Mouse (Mus musculus) ES-Bruce4 (cell line): ENCODE measurements around the gene Olfml2a. TPM values are rescaled to one million over a fixed set of nuclear protein-coding genes. Genes with fewer than 3 reads are reported as not detected.

ENCODE experiments used
- H3K27ac ChIP-seq: 2 replicates; pipeline ENCODE4 v1.5.1; 2012; ENCODE audit warnings: low read length, inconsistent platforms; ENCODE audit not compliant: insufficient read depth
- H3K27me3 ChIP-seq: 2 replicates; pipeline ENCODE4 v1.6.1; 2012; ENCODE audit warnings: mild to moderate bottlenecking, low read length, inconsistent platforms; ENCODE audit not compliant: control insufficient read depth, poor library complexity, insufficient read depth, severe bottlenecking
- H3K36me3 ChIP-seq: 2 replicates; pipeline ENCODE4 v1.6.1; 2012; ENCODE audit warnings: inconsistent platforms, mild to moderate bottlenecking, low read length, moderate library complexity; ENCODE audit not compliant: control insufficient read depth, poor library complexity, insufficient read depth, severe bottlenecking
- H3K4me1 ChIP-seq: one replicate; pipeline ENCODE4 v1.8.1; 2011; ENCODE audit warnings: low read length; ENCODE audit not compliant: control insufficient read depth, insufficient read depth
- H3K4me3 ChIP-seq: 2 replicates; pipeline ENCODE4 v1.5.1; 2011; ENCODE audit warnings: low read depth, mild to moderate bottlenecking, low read length
- H3K9ac ChIP-seq: 2 replicates; pipeline ENCODE4 v1.6.1; 2012; ENCODE audit warnings: low read depth, mild to moderate bottlenecking, inconsistent platforms; ENCODE audit not compliant: poor library complexity, severe bottlenecking
- H3K9me3 ChIP-seq: replicated peaks from 2 replicates; pipeline ENCODE4 v1.6.1; 2012; ENCODE audit warnings: mild to moderate bottlenecking, low read length, inconsistent platforms; ENCODE audit not compliant: control insufficient read depth, poor library complexity, insufficient read depth, severe bottlenecking
- CTCF ChIP-seq: IDR thresholded peaks from one replicate; pipeline ENCODE4 v1.8.1; 2011; ENCODE audit warnings: low read depth, low read length
- EP300 ChIP-seq: IDR thresholded peaks from 2 replicates; pipeline ENCODE4 v1.6.1; 2011; ENCODE audit warnings: low read depth, low read length; ENCODE audit not compliant: insufficient read depth
- POLR2A ChIP-seq: IDR thresholded peaks from one replicate; pipeline ENCODE4 v1.8.1; 2011; ENCODE audit warnings: low read length; ENCODE audit not compliant: insufficient read depth
- polyA plus RNA-seq: library from polyadenylated mRNA; stranded (reverse); fragments of >200 nt; gene quantifications from 2 replicates; pipeline ENCODE4 v1.2.4, GENCODE M21; 2011; ENCODE audit warnings: low read depth; ENCODE audit not compliant: missing spikeins, insufficient read depth, insufficient read length

The Olfml2a gene
- polyA plus RNA-seq, 1 experiment: 1.8 TPM

GRCm38 (mm10) chr2:38941898-38942297 is 10.1 kb downstream of the Olfml2a start:
- Histone ChIP-seq H3K36me3 (no peaks in the 10 kb centered on the region), H3K27me3 (no peaks in the 10 kb centered on the region), H3K9ac (no peak overlapping the region), H3K4me3 (no peak overlapping the region), H3K9me3 (no peaks in the 10 kb centered on the region), H3K4me1 (peaks cover 2% of the 10 kb centered on the region), H3K27ac (no peak overlapping the region)
- TF ChIP-seq EP300 (no peak), POLR2A (no peak), CTCF (no peak)

- H3K27me3 ChIP-seq: no peaks in the 10 kb centered on the region
- no peaks in the 10 kb centered on the region for H3K36me3 ChIP-seq
- TF ChIP-seq CTCF (no peak), EP300 (no peak), POLR2A (no peak)
- no peaks in the 10 kb centered on the region for H3K9me3 ChIP-seq
- H3K4me1 ChIP-seq: peaks cover 2% of the 10 kb centered on the region
- H3K4me3 ChIP-seq: no peak overlapping the region
- H3K27ac ChIP-seq: no peak overlapping the region
- no peak overlapping the region for H3K9ac ChIP-seq
Observed at GRCm38 (mm10) chr2:38943161-38943560, 11.4 kb downstream of the Olfml2a start.

- H3K27ac ChIP-seq: peak overlapping the region; percentile 59
- H3K27me3 ChIP-seq: no peaks in the 10 kb centered on the region
- H3K9ac ChIP-seq: 0 out of 2 replicates have a peak overlapping the region, but pooled peaks have one; percentile 45
- H3K4me3 ChIP-seq: no peak overlapping the region
- H3K36me3 ChIP-seq: no peaks in the 10 kb centered on the region
- no peaks in the 10 kb centered on the region for H3K9me3 ChIP-seq
- peaks cover 2% of the 10 kb centered on the region for H3K4me1 ChIP-seq
- TF ChIP-seq EP300 (no peak), CTCF (no peak), POLR2A (no peak)
Observed at GRCm38 (mm10) chr2:38943977-38944376, 12.2 kb downstream of the Olfml2a start.

GRCm38 (mm10) chr2:38944460-38945161 is 12.8 kb downstream of the Olfml2a start:
- peak overlapping the region; percentile 59 for H3K27ac ChIP-seq
- H3K9me3 ChIP-seq: no peaks in the 10 kb centered on the region
- no peak overlapping the region for H3K4me3 ChIP-seq
- no peaks in the 10 kb centered on the region for H3K27me3 ChIP-seq
- no peak overlapping the region for H3K9ac ChIP-seq
- TF ChIP-seq CTCF (no peak), EP300 (no peak), POLR2A (no peak)
- peaks cover 2% of the 10 kb centered on the region for H3K4me1 ChIP-seq
- no peaks in the 10 kb centered on the region for H3K36me3 ChIP-seq

GRCm38 (mm10) chr2:38947566-38947965 is 15.8 kb downstream of the Olfml2a start:
- H3K27ac ChIP-seq: no peak overlapping the region

GRCm38 (mm10) chr2:38950281-38950719 is 18.5 kb downstream of the Olfml2a start:
- no peaks in the 10 kb centered on the region for H3K36me3 ChIP-seq
- no peak overlapping the region for H3K9ac ChIP-seq
- no peak overlapping the region for H3K4me3 ChIP-seq
- TF ChIP-seq CTCF (no peak), EP300 (no peak), POLR2A (no peak)
- no peak overlapping the region for H3K27ac ChIP-seq
- H3K4me1 ChIP-seq: no peaks in the 10 kb centered on the region
- H3K27me3 ChIP-seq: no peaks in the 10 kb centered on the region
- H3K9me3 ChIP-seq: no peaks in the 10 kb centered on the region

More at GRCm38 (mm10) chr2:38947566-38947965, 15.8 kb downstream of the Olfml2a start:
- Histone ChIP-seq H3K4me3 (no peak overlapping the region), H3K9me3 (no peaks in the 10 kb centered on the region), H3K36me3 (no peaks in the 10 kb centered on the region), H3K9ac (no peak overlapping the region), H3K27me3 (no peaks in the 10 kb centered on the region), H3K4me1 (peaks cover 2% of the 10 kb centered on the region)
- no peak for TF ChIP-seq POLR2A
- no peak for TF ChIP-seq CTCF
- TF ChIP-seq EP300: no peak
